Mouse (Mus musculus) neural tube, embryonic 15.5 days (tissue): Measurements from ENCODE around the gene Zbtb46. TPM values are rescaled to one million over a fixed set of nuclear protein-coding genes. Genes with fewer than 3 reads are reported as not detected.
A peak's percentile ranks its signal among the peaks of the same experiment; 100 is the strongest.

Source experiments
- ATAC-seq: fragments of 200-750 bp; cut with Nextera tagmentation; 2 replicates; pipeline ENCODE4 v1.8.0; 2017; ENCODE audit warnings: mild to moderate bottlenecking, moderate TSS enrichment, moderate library complexity; ENCODE audit not compliant: low FRiP score
- H3K27ac ChIP-seq: fragments of 300-500 bp; sonication (generic); replicated peaks from 2 replicates; pipeline ENCODE4 v1.5.1; 2015; ENCODE audit warnings: mild to moderate bottlenecking, inconsistent platforms
- H3K27me3 ChIP-seq: fragments of 300-500 bp; sonication (generic); replicated peaks from 2 replicates; pipeline ENCODE4 v1.6.1; 2015; ENCODE audit warnings: inconsistent platforms
- H3K36me3 ChIP-seq: fragments of 300-500 bp; sonication (generic); 2 replicates; pipeline ENCODE4 v1.6.1; 2015; ENCODE audit warnings: inconsistent platforms
- H3K4me1 ChIP-seq: fragments of 300-500 bp; sonication (generic); 2 replicates; pipeline ENCODE4 v1.6.1; 2015; ENCODE audit warnings: inconsistent platforms
- H3K4me2 ChIP-seq: fragments of 300-500 bp; sonication (generic); 2 replicates; pipeline ENCODE4 v1.6.1; 2015; ENCODE audit warnings: inconsistent platforms, mild to moderate bottlenecking, moderate library complexity
- H3K4me3 ChIP-seq: fragments of 300-500 bp; sonication (generic); replicated peaks from 2 replicates; pipeline ENCODE4 v1.5.1; 2015; ENCODE audit warnings: mild to moderate bottlenecking, inconsistent platforms
- H3K9ac ChIP-seq: fragments of 300-500 bp; sonication (generic); replicated peaks from 2 replicates; pipeline ENCODE4 v1.6.1; 2015; ENCODE audit warnings: mild to moderate bottlenecking, inconsistent platforms
- H3K9me3 ChIP-seq: fragments of 300-500 bp; sonication (generic); replicated peaks from 2 replicates; pipeline ENCODE4 v1.6.1; 2016; ENCODE audit warnings: inconsistent platforms
- WGBS: fragments of 180-500 bp; shearing (Covaris S2); methylation state at CpG from one replicate; pipeline ENCODE4 v1.1.7; 2015; ENCODE audit warnings: mixed read lengths; 5-methylcytosine and 5-hydroxymethylcytosine counted together
- polyA plus RNA-seq: library from polyadenylated mRNA; unstranded; fragments of >200 nt; fragmentation: Nextera tagmentation; extraction: Ambion mirVana; gene quantifications from 2 replicates; pipeline ENCODE4 v1.2.1, GENCODE M21; 2015

Zbtb46 gene
- polyA plus RNA-seq, 1 experiment from 2014 or later, result 19.7 TPM

DNA sequence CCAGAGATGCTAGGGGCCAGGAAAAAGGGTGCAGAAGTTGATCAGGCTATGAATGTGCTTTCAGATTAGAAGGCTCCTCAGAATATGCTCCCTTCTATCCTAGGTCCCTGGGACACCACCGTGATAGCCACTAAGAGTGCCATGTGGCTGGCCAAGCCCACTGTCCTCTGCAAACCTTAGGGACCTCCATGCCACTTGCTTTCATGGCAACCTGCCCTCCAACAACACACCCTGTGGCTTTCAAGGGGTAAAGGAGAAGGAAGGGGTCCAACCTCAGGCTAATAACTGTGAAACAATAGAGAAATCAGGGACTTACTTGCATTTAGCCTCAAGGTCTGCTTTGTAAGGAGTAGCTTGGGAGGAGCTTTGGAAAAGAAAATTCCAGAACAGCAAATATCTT, 3.4 kb upstream of the Zbtb46 start:
- H3K9ac ChIP-seq, result no peak overlapping the region
- H3K27ac ChIP-seq, result no peak overlapping the region
- H3K4me2 ChIP-seq, result no peak overlapping the region
- no peaks in the 10 kb centered on the region for H3K27me3 ChIP-seq
- no peak for ATAC-seq
- peaks cover 23% of the 10 kb centered on the region for H3K4me1 ChIP-seq
- 82% methylated on average over 1 of the region's 1 CpGs for WGBS
- H3K36me3 ChIP-seq, result no peaks in the 10 kb centered on the region
- H3K4me3 ChIP-seq, result no peak overlapping the region
- no peaks in the 10 kb centered on the region for H3K9me3 ChIP-seq

DNA sequence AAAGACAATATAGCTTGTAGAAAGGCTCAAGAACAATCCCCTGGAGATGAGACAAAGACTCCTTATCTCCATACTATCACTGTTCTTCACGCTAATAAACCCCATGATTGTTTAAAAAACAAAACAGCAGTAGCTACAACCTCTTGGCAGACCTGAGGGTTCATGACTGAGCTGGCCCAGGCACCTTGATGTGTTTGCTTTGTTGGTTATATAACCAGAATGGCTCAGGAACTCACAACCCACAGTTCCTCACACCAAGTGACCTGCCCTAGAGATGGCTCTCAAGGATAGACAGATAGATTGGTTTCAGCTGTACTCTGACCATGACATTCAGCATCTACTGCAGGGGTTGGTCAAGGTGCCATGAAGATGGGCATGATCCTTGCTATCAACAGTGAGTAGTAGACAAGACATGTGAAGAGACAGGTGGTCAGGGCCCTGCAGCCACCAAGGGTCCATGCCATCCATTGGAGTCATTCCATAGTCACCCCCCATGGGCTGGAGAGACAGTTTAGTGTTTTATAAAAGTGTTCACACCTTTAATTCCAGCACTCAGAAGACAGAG, 2.4 kb upstream of the Zbtb46 start:
- ATAC-seq, result no peak
- WGBS, result 94% methylated on average over 1 of the region's 1 CpGs
- Histone ChIP-seq H3K9ac (no peak overlapping the region), H3K4me2 (no peak overlapping the region), H3K4me3 (no peak overlapping the region), H3K4me1 (peaks cover 31% of the 10 kb centered on the region), H3K36me3 (no peaks in the 10 kb centered on the region), H3K27me3 (no peaks in the 10 kb centered on the region), H3K27ac (no peak overlapping the region), H3K9me3 (no peaks in the 10 kb centered on the region)

DNA sequence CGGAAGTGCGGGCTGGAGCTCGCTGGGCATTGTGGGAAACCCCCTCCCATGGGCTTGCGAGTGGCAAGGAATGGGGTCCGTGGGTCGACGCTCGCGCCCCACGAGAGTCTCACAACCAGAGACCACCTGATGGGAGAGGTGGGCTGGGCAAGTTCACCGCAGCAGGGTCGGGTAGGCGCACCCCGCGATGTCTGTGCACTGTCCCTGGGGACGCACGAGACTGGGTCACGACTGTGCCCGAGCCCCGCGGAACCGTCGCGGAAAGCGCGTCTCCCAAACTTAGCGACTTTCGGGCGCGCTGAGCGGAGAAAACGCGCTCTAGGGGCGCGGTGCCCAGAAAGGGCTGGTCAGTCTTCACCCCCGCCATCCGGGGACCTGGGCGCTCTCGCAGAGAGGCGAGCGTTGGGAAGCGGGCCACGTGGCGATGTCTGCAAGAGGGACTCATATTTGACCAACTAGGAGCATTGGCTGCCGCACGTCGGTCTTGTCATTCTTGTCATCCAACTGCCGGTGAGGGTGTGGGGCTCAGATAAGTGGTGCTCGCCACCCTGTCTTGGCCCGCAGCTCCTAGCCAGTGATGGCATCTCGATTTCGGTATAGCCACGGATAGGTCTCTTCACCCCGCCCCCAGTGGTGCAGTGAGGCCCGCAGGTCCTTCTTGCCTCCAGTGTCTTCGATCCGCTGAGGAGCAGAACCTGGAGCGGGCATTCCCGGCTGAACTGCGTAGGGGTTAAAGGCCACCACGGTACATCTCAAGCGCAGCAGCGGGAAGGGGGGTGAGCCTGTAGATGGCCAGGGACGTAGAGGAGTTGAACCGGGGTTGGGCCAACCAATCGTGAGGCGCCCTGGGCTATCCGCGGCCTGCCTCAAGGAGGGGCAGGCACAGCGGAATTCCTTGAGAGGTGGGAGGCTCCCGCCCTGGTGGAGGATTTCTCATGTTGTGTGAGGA, 721 bp upstream of the Zbtb46 start:
- Histone ChIP-seq H3K4me2 (peak overlapping the region; percentile 98), H3K9me3 (no peaks in the 10 kb centered on the region), H3K4me3 (peak overlapping the region; percentile 98), H3K4me1 (peaks cover 31% of the 10 kb centered on the region), H3K9ac (peak overlapping the region; percentile 89), H3K27me3 (no peaks in the 10 kb centered on the region), H3K36me3 (no peaks in the 10 kb centered on the region), H3K27ac (peak overlapping the region; percentile 39)
- WGBS, result under 1% methylated on average over 68 of the region's 71 CpGs
- ATAC-seq, result peak; percentile 28

DNA sequence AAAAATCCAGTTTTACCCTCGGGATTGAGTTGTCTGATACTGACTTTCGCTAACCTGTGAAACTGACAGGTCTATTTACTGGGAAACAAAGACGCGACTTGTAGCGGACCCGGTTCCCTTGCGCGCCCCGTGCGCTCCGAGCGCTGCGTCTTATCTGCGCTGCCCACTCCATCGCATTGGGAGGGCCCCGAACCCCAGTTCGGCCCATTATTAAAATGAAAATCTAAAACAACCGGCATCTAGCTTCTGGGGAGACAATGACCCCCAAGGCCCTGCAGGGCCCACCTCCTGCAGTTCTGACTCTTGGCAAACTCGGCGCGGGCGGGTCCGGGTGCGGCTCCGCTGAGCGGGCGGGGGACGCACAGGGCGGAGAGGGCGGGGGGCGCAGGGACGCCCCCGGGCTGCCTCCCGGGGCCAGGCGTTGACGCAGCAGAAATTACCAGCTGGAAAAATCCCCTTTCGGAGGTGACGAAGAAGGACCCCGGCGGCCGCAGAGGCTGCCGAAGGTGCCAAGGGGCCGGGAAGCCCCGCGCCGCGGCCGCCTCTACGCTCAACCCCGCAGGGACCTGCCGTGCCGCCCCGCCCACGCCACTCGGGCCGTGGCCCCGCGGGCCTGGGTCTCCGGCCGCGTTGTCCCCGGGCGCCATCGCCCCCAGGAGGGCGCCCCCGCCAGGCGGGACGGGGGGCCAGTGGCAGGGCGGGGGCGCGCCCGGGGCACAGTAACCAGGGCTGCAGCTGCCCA, 644 bp downstream of the Zbtb46 start:
- under 1% methylated on average over 68 of the region's 72 CpGs for WGBS
- ATAC-seq, result peak; percentile 48

DNA sequence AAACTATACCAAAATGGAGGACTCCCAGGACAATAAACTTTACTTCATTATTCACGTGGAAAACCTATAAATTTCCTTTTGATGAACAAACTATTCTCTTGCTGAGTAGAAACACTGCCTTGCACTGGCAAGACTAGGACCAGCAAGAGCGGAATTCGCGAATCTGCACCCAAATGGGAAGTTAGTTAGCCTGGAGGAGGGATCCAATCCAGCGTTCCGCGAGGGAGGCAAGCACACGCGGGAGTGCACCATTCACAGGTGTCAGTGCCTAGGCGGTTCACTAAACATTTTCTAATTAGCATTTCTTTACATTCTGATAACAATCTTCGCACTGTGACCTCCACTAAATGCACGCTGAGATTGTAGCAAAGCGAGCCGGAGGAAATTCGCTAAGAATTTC, 1.4 kb downstream of the Zbtb46 start:
- no peak for ATAC-seq
- H3K4me3 ChIP-seq, result peak overlapping the region; percentile 98
- peak overlapping the region; percentile 89 for H3K9ac ChIP-seq
- H3K27me3 ChIP-seq, result no peaks in the 10 kb centered on the region
- WGBS, result 3% methylated on average over 15 of the region's 15 CpGs
- peaks cover 31% of the 10 kb centered on the region for H3K4me1 ChIP-seq
- H3K36me3 ChIP-seq, result no peaks in the 10 kb centered on the region
- no peak overlapping the region for H3K27ac ChIP-seq
- no peaks in the 10 kb centered on the region for H3K9me3 ChIP-seq
- H3K4me2 ChIP-seq, result peak overlapping the region; percentile 98

More for the DNA sequence above, 644 bp downstream of the Zbtb46 start:
- H3K36me3 ChIP-seq, result no peaks in the 10 kb centered on the region
- peaks cover 31% of the 10 kb centered on the region for H3K4me1 ChIP-seq
- H3K27ac ChIP-seq, result peak overlapping the region; percentile 75
- H3K4me3 ChIP-seq, result peak overlapping the region; percentile 98
- H3K27me3 ChIP-seq, result no peaks in the 10 kb centered on the region
- peak overlapping the region; percentile 98 for H3K4me2 ChIP-seq
- no peaks in the 10 kb centered on the region for H3K9me3 ChIP-seq
- H3K9ac ChIP-seq, result peak overlapping the region; percentile 89

DNA sequence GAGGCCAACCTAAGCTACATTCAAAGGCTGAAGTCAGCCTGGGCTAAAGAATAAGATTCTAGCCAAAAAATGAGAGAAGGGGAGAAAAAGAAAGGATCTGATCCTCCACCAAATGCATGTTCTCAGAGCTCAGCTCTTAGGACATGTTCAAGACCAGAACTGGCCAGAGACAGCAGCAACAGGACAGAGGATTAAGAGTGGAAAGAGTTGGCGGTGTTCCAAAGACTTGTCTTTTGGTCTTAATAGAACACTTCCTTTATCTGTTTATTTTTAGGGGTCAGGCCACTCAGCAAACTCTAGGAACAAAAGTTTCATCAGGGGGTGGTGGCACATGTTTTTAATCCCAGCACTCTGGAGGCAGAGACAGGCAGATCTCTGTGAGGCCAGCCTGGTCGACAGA, 3.3 kb downstream of the Zbtb46 start:
- H3K9ac ChIP-seq, result no peak overlapping the region
- WGBS, result 88% methylated on average over 2 of the region's 2 CpGs
- H3K9me3 ChIP-seq, result no peaks in the 10 kb centered on the region
- peaks cover 31% of the 10 kb centered on the region for H3K4me1 ChIP-seq
- H3K4me3 ChIP-seq, result no peak overlapping the region
- no peak overlapping the region for H3K27ac ChIP-seq
- no peak for ATAC-seq
- no peak overlapping the region for H3K4me2 ChIP-seq
- H3K27me3 ChIP-seq, result no peaks in the 10 kb centered on the region
- no peaks in the 10 kb centered on the region for H3K36me3 ChIP-seq

DNA sequence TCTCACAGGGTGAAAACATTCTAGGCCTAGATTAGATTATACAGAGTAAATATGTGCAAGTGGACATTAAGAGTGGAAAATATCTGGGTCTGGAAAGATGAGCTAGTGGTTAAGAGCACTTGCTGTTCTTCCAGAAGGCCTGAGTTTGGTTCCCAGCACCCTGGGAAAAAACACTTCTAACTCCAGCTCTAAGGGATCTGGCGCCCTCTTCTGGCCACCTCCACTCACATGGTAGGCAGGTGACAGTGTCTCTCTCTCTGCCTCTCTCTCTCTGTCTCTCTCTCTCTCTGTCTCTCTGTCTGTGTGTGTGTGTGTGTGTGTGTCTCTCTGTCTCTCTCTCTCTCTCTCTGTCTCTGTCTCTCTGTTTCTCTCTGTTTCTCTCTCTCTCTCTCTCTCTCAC, 6.0 kb downstream of the Zbtb46 start:
- no peaks in the 10 kb centered on the region for H3K36me3 ChIP-seq
- H3K4me2 ChIP-seq, result no peak overlapping the region
- no peaks in the 10 kb centered on the region for H3K27me3 ChIP-seq
- H3K9ac ChIP-seq, result no peak overlapping the region
- no peak overlapping the region for H3K4me3 ChIP-seq
- ATAC-seq, result no peak
- 50% methylated on average over 1 of the region's 1 CpGs for WGBS
- H3K9me3 ChIP-seq, result no peaks in the 10 kb centered on the region
- peaks cover 15% of the 10 kb centered on the region for H3K4me1 ChIP-seq
- no peak overlapping the region for H3K27ac ChIP-seq

DNA sequence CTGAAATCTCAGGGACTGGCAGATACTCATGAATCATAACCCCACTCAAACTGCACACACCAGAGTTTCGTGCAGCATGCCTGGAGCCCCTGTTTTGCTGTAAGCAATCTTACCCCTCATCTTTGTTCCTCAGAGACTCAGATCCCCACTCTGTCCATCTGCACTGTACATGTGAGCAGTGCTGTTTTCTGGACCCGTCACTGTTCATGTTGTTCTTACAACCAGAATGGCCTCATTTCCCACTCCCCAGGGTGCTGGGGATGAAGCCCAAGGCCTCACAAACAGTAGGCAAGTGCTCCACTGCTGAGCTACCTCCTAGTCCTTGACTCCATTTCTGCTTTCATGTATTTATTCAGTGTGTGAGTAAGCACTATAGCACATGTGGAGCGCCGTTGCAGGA, 7.0 kb downstream of the Zbtb46 start:
- no peak overlapping the region for H3K9ac ChIP-seq
- no peaks in the 10 kb centered on the region for H3K9me3 ChIP-seq
- H3K27ac ChIP-seq, result no peak overlapping the region
- no peak for ATAC-seq
- peaks cover 5% of the 10 kb centered on the region for H3K4me1 ChIP-seq
- no peaks in the 10 kb centered on the region for H3K27me3 ChIP-seq
- no peak overlapping the region for H3K4me2 ChIP-seq
- H3K36me3 ChIP-seq, result no peaks in the 10 kb centered on the region
- H3K4me3 ChIP-seq, result no peak overlapping the region
- WGBS, result 74% methylated on average over 4 of the region's 4 CpGs

DNA sequence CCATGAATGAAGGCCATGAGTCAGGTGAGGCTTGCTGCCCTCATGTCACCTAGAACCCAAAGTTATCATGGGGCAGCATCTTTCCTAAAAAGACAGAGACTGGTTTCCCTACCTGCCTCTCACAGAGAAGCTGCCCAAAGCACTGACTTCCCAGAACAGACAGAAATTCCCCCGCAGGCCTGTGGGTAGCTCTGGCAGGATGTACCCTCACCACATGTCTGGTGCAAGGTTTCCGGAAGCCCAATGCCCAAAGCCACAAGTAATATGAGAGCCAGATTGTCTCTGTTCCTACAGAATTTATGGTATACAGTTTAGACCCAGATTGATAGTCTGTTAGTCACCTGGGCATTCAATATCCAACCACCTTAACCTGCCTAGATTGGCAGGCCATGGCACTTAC, 16.2 kb downstream of the Zbtb46 start:
- Histone ChIP-seq H3K9ac (no peak overlapping the region), H3K36me3 (no peaks in the 10 kb centered on the region), H3K27me3 (no peaks in the 10 kb centered on the region), H3K9me3 (no peaks in the 10 kb centered on the region), H3K4me2 (no peak overlapping the region), H3K4me3 (no peak overlapping the region), H3K4me1 (no peaks in the 10 kb centered on the region), H3K27ac (no peak overlapping the region)
- 95% methylated on average over 2 of the region's 2 CpGs for WGBS
- ATAC-seq, result no peak

DNA sequence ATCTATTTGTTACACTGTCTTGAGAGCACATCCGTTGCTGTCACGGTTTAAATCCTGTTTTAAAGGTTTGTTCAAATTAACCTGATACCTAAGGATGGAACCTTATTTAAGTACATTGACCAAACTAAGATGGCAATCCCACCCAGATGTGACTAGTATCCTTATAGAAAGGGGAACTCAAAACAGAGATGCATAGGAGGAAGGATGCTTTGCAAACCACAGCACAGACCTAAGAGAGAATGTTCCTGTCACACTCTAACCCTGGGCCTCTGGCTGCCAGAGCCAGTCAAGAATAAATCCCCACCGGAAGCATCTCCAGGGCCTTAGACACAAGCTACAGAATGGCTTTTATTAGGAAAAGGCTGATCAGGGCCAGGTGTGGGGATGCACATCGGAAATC, 21.1 kb downstream of the Zbtb46 start:
- Histone ChIP-seq H3K4me2 (no peak overlapping the region), H3K27me3 (no peaks in the 10 kb centered on the region), H3K9me3 (no peaks in the 10 kb centered on the region), H3K27ac (no peak overlapping the region), H3K4me1 (no peaks in the 10 kb centered on the region), H3K4me3 (no peak overlapping the region), H3K36me3 (no peaks in the 10 kb centered on the region), H3K9ac (no peak overlapping the region)
- 91% methylated on average over 4 of the region's 4 CpGs for WGBS
- no peak for ATAC-seq

DNA sequence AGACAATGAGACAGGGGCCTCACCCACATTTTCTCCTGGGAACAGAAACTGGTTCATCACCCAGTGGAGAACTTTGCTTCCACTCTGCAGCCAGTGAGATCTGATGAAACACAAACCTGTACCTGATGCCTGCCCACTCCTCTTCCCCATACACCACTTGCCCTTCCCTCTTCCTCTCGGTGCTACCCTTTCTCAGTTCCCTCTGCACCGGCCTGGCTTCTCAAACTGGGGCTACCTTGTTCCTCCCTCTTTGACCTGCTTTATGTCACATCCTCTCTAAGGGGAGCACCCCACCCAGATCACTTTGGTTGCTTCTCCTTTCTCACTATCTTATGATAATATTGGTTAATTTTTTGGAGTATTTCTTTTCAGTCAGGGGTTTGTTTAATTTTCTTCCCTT, 23.0 kb downstream of the Zbtb46 start:
- no peaks in the 10 kb centered on the region for H3K9me3 ChIP-seq
- no peak for ATAC-seq
- WGBS, result 89% methylated on average over 2 of the region's 2 CpGs
- no peaks in the 10 kb centered on the region for H3K27me3 ChIP-seq
- no peak overlapping the region for H3K4me3 ChIP-seq
- H3K4me2 ChIP-seq, result no peak overlapping the region
- H3K36me3 ChIP-seq, result no peaks in the 10 kb centered on the region
- no peak overlapping the region for H3K9ac ChIP-seq
- no peaks in the 10 kb centered on the region for H3K4me1 ChIP-seq
- no peak overlapping the region for H3K27ac ChIP-seq
